Mouse (Mus musculus) midbrain, embryonic 12.5 days (tissue): ENCODE data around the gene Izumo1. TPM values are rescaled to one million over a fixed set of nuclear protein-coding genes. Genes with fewer than 3 reads are reported as not detected.

Source experiments
- polyA plus RNA-seq: library from polyadenylated mRNA; unstranded; fragments of >200 nt; fragmentation: Nextera tagmentation; extraction: Ambion mirVana; gene quantifications from 2 replicates; pipeline ENCODE4 v1.2.1, GENCODE M21; 2016

Izumo1 gene
- polyA plus RNA-seq, 1 experiment from 2014 or later = 0.18 TPM

Other genes with a start within 250 kb of the Izumo1 start
- 294 and 300 TPM in 2 replicates for gene Snrnp70, start 226.1 kb upstream of the Izumo1 start, polyA plus RNA-seq
- gene Kcna7, start 216.2 kb upstream of the Izumo1 start, polyA plus RNA-seq = not detected in 2 replicates
- 0.22 and 0.43 TPM in 2 replicates for gene Ntf5, start 208.1 kb upstream of the Izumo1 start, polyA plus RNA-seq
- gene Lhb, start 201.0 kb upstream of the Izumo1 start, polyA plus RNA-seq = not detected in 2 replicates
- gene Gys1, start 187.0 kb upstream of the Izumo1 start, polyA plus RNA-seq = 29.7 and 32.4 TPM in 2 replicates
- 140 and 153 TPM in 2 replicates for gene Ruvbl2, start 183.7 kb upstream of the Izumo1 start, polyA plus RNA-seq
- 5,715 and 6,077 TPM in 2 replicates for gene Ftl1, start 161.9 kb upstream of the Izumo1 start, polyA plus RNA-seq
- gene Bax, start 154.9 kb upstream of the Izumo1 start, polyA plus RNA-seq = 241 and 250 TPM in 2 replicates
- gene Tulp2, start 139.9 kb upstream of the Izumo1 start, polyA plus RNA-seq = 0.22 TPM in 2 replicates
- not detected in 2 replicates for gene Gm45808, start 135.0 kb upstream of the Izumo1 start, polyA plus RNA-seq
- 3.2 and 3.6 TPM in 2 replicates for gene Dhdh, start 133.0 kb upstream of the Izumo1 start, polyA plus RNA-seq
- gene Nucb1, start 111.4 kb upstream of the Izumo1 start, polyA plus RNA-seq = 102 and 106 TPM in 2 replicates
- 15.4 and 18.5 TPM in 2 replicates for gene Ppp1r15a, start 95.5 kb upstream of the Izumo1 start, polyA plus RNA-seq
- 0.70 and 0.96 TPM in 2 replicates for gene Plekha4, start 95.5 kb upstream of the Izumo1 start, polyA plus RNA-seq
- gene Hsd17b14, start 66.9 kb upstream of the Izumo1 start, polyA plus RNA-seq = 0.78 TPM in 1 of 2 replicates, not detected in the other
- gene Bcat2, start 51.7 kb upstream of the Izumo1 start, polyA plus RNA-seq = 23.2 and 23.8 TPM in 2 replicates
- gene Fgf21, start 6.3 kb upstream of the Izumo1 start, polyA plus RNA-seq = not detected in 2 replicates
- not detected in 2 replicates for gene Fut1, start 4.5 kb upstream of the Izumo1 start, polyA plus RNA-seq
- gene Rasip1, start 5.7 kb downstream of the Izumo1 start, polyA plus RNA-seq = 10.7 and 11.6 TPM in 2 replicates
- 2.3 and 2.7 TPM in 2 replicates for gene Mamstr, start 18.2 kb downstream of the Izumo1 start, polyA plus RNA-seq
- 0.10 and 0.33 TPM in 2 replicates for gene Fut2, start 44.6 kb downstream of the Izumo1 start, polyA plus RNA-seq
- gene Ntn5, start 62.2 kb downstream of the Izumo1 start, polyA plus RNA-seq = 0.31 TPM in 1 of 2 replicates, not detected in the other
- gene Sec1, start 72.6 kb downstream of the Izumo1 start, polyA plus RNA-seq = 0.79 and 0.80 TPM in 2 replicates
- 17.0 and 18.8 TPM in 2 replicates for gene Car11, start 78.0 kb downstream of the Izumo1 start, polyA plus RNA-seq
- gene Dbp, start 83.3 kb downstream of the Izumo1 start, polyA plus RNA-seq = 4.5 and 4.6 TPM in 2 replicates
- gene Rpl18, start 93.6 kb downstream of the Izumo1 start, polyA plus RNA-seq = 688 and 721 TPM in 2 replicates
- gene Sphk2, start 96.2 kb downstream of the Izumo1 start, polyA plus RNA-seq = 24.0 and 25.8 TPM in 2 replicates
- gene Fam83e, start 99.4 kb downstream of the Izumo1 start, polyA plus RNA-seq = 1.3 and 1.6 TPM in 2 replicates
- not detected in 2 replicates for gene Spaca4, start 104.0 kb downstream of the Izumo1 start, polyA plus RNA-seq
- gene Lmtk3, start 161.9 kb downstream of the Izumo1 start, polyA plus RNA-seq = 10.6 and 11.1 TPM in 2 replicates
- 1.5 and 2.2 TPM in 2 replicates for gene Sult2b1, start 162.9 kb downstream of the Izumo1 start, polyA plus RNA-seq
- 288 and 293 TPM in 2 replicates for gene Cyth2, start 192.8 kb downstream of the Izumo1 start, polyA plus RNA-seq
- gene Kcnj14, start 203.0 kb downstream of the Izumo1 start, polyA plus RNA-seq = 0.46 and 1.1 TPM in 2 replicates
- gene Grwd1, start 209.1 kb downstream of the Izumo1 start, polyA plus RNA-seq = 50.1 and 50.2 TPM in 2 replicates